Mouse (Mus musculus) heart, postnatal 36 days (tissue): ENCODE results near the gene Ppp1r36. TPM values are rescaled to one million over a fixed set of nuclear protein-coding genes. Genes with fewer than 3 reads are reported as not detected.

Experiments used
- DNase-seq, 2 experiments: peaks; one replicate each; pipeline ENCODE4 v3.0.0; 2021 to 2022
- intact Hi-C: fragments of 180-260 bp; cut with DNase I; formaldehyde crosslinking; loops from one replicate; pipeline ENCODE4 v1.15.1; 2025
- total RNA-seq, 2 experiments: library from RNA; stranded (reverse); gene quantifications; 2 replicates each; pipeline ENCODE4 v1.2.3; 2021

The Ppp1r36 gene
- total RNA-seq, result not detected

- DNase-seq, result peak; percentile 19 to 31
Observed at GRCm38 (mm10) chr12:76417433-76417854, at the start of gene Ppp1r36. TSS of gene Ppp1r36 (plus strand) at chr12:76417538.

GRCm38 (mm10) chr12:76368201-76368789 is 49.0 kb upstream of the Ppp1r36 start:
- no peak for DNase-seq
- intact Hi-C loops, result no loop called here

More at GRCm38 (mm10) chr12:76417433-76417854, at the start of gene Ppp1r36:
- intact Hi-C loops, result no loop called here

- peak in 1 of 2 experiments; percentile 22 for DNase-seq
- intact Hi-C loops, result no loop called here
Observed at GRCm38 (mm10) chr12:76368790-76369205, 48.5 kb upstream of the Ppp1r36 start.

- peak; percentile 74 to 86 for DNase-seq
- intact Hi-C loops, result no loop called here
Observed at GRCm38 (mm10) chr12:76369206-76369977, 47.9 kb upstream of the Ppp1r36 start, which contains the start of gene Zbtb25. TSS of gene Zbtb25 (minus strand) at chr12:76369602.

- intact Hi-C loops, result no loop called here
- peak; percentile 78 to 88 for DNase-seq
Observed at GRCm38 (mm10) chr12:76369978-76370830, 47.1 kb upstream of the Ppp1r36 start, which contains the start of gene Zbtb1. TSS of gene Zbtb1 (plus strand) at chr12:76370266.

- intact Hi-C loops, result loop anchor here (1.0 kb wide), 1 partner anchor 32 kb away; no protein-coding TSS in a partner anchor
- DNase-seq, result peak; percentile 81 to 86
Observed at GRCm38 (mm10) chr12:76370831-76371571, 46.3 kb upstream of the Ppp1r36 start.

GRCm38 (mm10) chr12:76372046-76372445 is 45.3 kb upstream of the Ppp1r36 start:
- intact Hi-C loops, result no loop called here
- DNase-seq, result no peak

GRCm38 (mm10) chr12:76372881-76373818 is 44.2 kb upstream of the Ppp1r36 start:
- intact Hi-C loops, result no loop called here
- no peak for DNase-seq

- DNase-seq, result no peak
- intact Hi-C loops, result no loop called here
Observed at GRCm38 (mm10) chr12:76373991-76374390, 43.3 kb upstream of the Ppp1r36 start.

GRCm38 (mm10) chr12:76374911-76375310 is 42.4 kb upstream of the Ppp1r36 start:
- no peak for DNase-seq
- intact Hi-C loops, result no loop called here

- DNase-seq, result no peak
- intact Hi-C loops, result no loop called here
Observed at GRCm38 (mm10) chr12:76375506-76375905, 41.8 kb upstream of the Ppp1r36 start.

- intact Hi-C loops, result no loop called here
- no peak for DNase-seq
Observed at GRCm38 (mm10) chr12:76376649-76377048, 40.7 kb upstream of the Ppp1r36 start.

- DNase-seq, result no peak
- intact Hi-C loops, result no loop called here
Observed at GRCm38 (mm10) chr12:76377059-76377458, 40.3 kb upstream of the Ppp1r36 start.

- DNase-seq, result no peak
- intact Hi-C loops, result no loop called here
Observed at GRCm38 (mm10) chr12:76377726-76378125, 39.6 kb upstream of the Ppp1r36 start.

- DNase-seq, result no peak
- intact Hi-C loops, result no loop called here
Observed at GRCm38 (mm10) chr12:76378556-76378955, 38.8 kb upstream of the Ppp1r36 start.

- intact Hi-C loops, result no loop called here
- DNase-seq, result no peak
Observed at GRCm38 (mm10) chr12:76380151-76380550, 37.2 kb upstream of the Ppp1r36 start.

GRCm38 (mm10) chr12:76385342-76385741 is 32.0 kb upstream of the Ppp1r36 start:
- intact Hi-C loops, result no loop called here

GRCm38 (mm10) chr12:76388794-76389193 is 28.5 kb upstream of the Ppp1r36 start:
- DNase-seq, result no peak
- intact Hi-C loops, result no loop called here

More at GRCm38 (mm10) chr12:76385342-76385741, 32.0 kb upstream of the Ppp1r36 start:
- DNase-seq, result no peak
